Mouse (Mus musculus): Measurements from ENCODE around the gene Gemin5. TPM values are rescaled to one million over a fixed set of nuclear protein-coding genes. Genes with fewer than 3 reads are reported as not detected.
A peak's percentile ranks its signal among the peaks of the same experiment; 100 is the strongest.

Gene Gemin5
- total RNA-seq, 2 experiments from 2014 or later = 16.8 to 19.7 TPM

DNA sequence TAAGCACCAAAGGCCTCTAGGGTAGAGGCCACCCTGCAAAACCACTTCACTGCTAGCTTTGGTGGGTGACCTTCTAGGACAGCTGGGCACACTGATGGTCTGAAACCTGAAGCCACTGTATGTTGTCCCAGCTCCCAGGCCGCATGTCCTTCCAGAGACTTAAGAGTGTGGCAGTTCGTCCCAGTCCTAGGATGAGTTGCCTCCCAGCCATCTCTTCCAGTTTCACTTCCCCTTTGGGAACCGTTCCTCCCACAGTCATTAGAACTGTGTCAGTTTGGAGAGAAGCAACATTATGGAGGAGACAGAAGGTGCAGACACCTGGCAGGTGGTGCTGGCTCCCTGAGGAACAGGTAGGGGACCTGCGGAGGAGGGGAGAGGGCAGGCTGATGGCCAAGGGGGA, 75.8 kb downstream of the Gemin5 start:
- DNase-seq (ENCODE audit: extremely low spot score in 1 of 2, low spot score in 2 of 2) = no peak
- Histone ChIP-seq H3K27ac (no peak overlapping the region), H3K4me3 (0 out of 2 replicates have a peak overlapping the region, but pooled peaks have one; percentile 14)
- no peak for TF ChIP-seq CTCF (IDR thresholded peaks at IDR 0.05)
- intact Hi-C loops (cut with DNase I) = no loop called here

DNA sequence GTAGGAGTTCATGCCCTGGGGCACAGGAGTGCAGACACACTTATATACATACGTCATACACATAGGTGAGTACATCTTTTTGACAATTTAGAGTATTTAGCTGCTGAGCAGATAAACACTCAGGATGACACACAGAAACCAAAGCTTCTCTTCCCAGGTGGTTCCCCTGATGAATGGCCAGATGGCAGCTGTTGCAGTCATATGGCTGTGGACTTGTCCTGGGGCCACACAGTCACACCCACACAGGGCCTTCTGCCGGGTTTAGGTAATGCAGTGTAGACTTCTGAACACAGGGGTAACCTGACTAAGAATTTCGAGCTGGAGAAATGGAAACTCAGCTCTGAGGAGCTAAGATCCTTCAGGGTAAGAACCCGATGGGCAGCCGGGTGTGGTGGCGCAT, 86.6 kb downstream of the Gemin5 start:
- TF ChIP-seq CTCF (IDR thresholded peaks at IDR 0.05) = no peak
- H3K4me3 ChIP-seq = no peak overlapping the region
- intact Hi-C loops (cut with DNase I) = no loop called here
- no peak overlapping the region for H3K27ac ChIP-seq
- no peak for DNase-seq (ENCODE audit: extremely low spot score in 1 of 2, low spot score in 2 of 2)

DNA sequence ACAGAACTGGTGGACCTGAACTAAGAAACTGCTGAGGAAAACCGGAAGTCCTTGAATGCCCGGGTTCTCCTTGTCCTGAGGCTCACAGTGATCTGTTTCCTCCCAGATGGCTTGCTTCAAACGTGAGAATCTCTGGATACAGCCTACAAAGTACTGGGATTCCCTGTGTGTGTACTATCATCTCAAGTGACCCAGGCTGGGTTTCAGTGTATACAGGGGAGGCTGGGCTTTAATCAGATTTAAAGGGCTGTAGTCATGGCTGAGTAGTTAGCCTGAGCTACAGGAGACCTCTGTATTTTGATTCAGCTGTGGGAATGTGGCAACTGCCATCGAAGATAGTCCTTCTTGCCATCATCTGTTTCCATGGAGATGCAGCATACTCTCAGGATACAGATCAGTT, 91.1 kb downstream of the Gemin5 start:
- Histone ChIP-seq H3K4me3 (no peak overlapping the region), H3K27ac (no peak overlapping the region)
- no peak for DNase-seq (ENCODE audit: extremely low spot score in 1 of 2, low spot score in 2 of 2)
- TF ChIP-seq CTCF (IDR thresholded peaks at IDR 0.05) = no peak
- intact Hi-C loops (cut with DNase I) = no loop called here

DNA sequence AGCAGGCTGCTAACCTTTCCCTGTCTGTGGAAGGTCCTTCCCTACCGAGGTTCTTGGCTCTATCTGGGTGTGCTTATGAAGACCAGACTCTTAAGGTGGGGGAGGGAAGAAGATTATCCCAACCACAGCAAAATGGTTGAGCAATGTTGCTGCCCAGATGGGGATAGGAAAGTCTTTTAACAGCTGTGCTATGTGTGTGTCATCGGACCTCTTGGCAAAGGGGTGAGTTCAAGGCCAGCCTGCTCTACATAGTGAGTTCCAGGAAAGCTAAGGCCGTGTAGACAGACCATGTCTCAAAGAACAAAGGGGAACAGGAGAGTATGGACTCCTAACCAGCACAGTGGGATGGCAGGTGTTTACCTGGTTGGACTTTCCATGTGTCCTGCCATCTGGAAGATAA, 95.4 kb downstream of the Gemin5 start:
- no peak for TF ChIP-seq CTCF (IDR thresholded peaks at IDR 0.05)

More for the DNA sequence above, 95.4 kb downstream of the Gemin5 start:
- intact Hi-C loops (cut with DNase I) = no loop called here
- no peak for DNase-seq (ENCODE audit: extremely low spot score in 1 of 2, low spot score in 2 of 2)
- no peak overlapping the region for H3K27ac ChIP-seq
- no peak overlapping the region for H3K4me3 ChIP-seq

Other genes starting within 250 kb of the Gemin5 start
- 10 to 100 TPM; 91.9 to 97.7 TPM for gene Larp1, start 159.5 kb downstream of the Gemin5 start, total RNA-seq (2021)
- gene Gm12248, start 75.4 kb downstream of the Gemin5 start, total RNA-seq (2021) = not detected
- 10 to 100 TPM; 50.9 to 52.2 TPM for gene Cnot8, start 64.4 kb downstream of the Gemin5 start, total RNA-seq (2021)
- gene Mrpl22, start 3.1 kb upstream of the Gemin5 start, total RNA-seq (2021) = 10 to 100 TPM; 35.7 to 41.5 TPM
- gene Igtp, start 31.0 kb upstream of the Gemin5 start, total RNA-seq (2021) = 1 to 10 TPM; 3.6 to 4.2 TPM
- 1 to 10 TPM; 2.2 to 2.8 TPM for gene Irgm2, start 31.1 kb upstream of the Gemin5 start, total RNA-seq (2021)
- gene 4930438A08Rik, start 106.3 kb upstream of the Gemin5 start, total RNA-seq (2021) = not detected
- gene Zfp692, start 138.5 kb upstream of the Gemin5 start, total RNA-seq (2021) = 10 to 100 TPM; 31.4 to 31.9 TPM
- gene Zfp672, start 161.8 kb upstream of the Gemin5 start, total RNA-seq (2021) = 10 to 100 TPM; 46.2 to 49.7 TPM
- 10 to 100 TPM; 53.5 to 59.2 TPM for gene Sh3bp5l, start 162.2 kb upstream of the Gemin5 start, total RNA-seq (2021)
- not detected for gene Lypd8, start 210.5 kb upstream of the Gemin5 start, total RNA-seq (2021)

Data from left cerebral cortex, adult 2 months (tissue).